Mouse (Mus musculus) MEL (cell line): ENCODE results near the gene Fam178b. TPM values are rescaled to one million over a fixed set of nuclear protein-coding genes. Genes with fewer than 3 reads are reported as not detected.
A peak's percentile ranks its signal among the peaks of the same experiment; 100 is the strongest.

Source experiments
- DNase-seq: peaks from one replicate; pipeline ENCODE4 v3.0.0; 2011; ENCODE audit warnings: low read depth, low spot score
- H3K27ac ChIP-seq: 2 replicates; pipeline ENCODE4 v1.5.1; 2012; ENCODE audit warnings: low read depth, mild to moderate bottlenecking, control low read depth, low read length, moderate library complexity; ENCODE audit not compliant: control insufficient read depth
- H3K27me3 ChIP-seq, 2 experiments: fragments of 150-350 bp in 1 of 2; sonication (generic) in 1 of 2; 2 replicates each; pipeline ENCODE4 v1.6.1; 2012; ENCODE audit warnings: low read length in 2 of 2, mild to moderate bottlenecking in 2 of 2, improper control_type of control experiment in 1 of 2, moderate library complexity in 1 of 2; ENCODE audit not compliant: insufficient read depth in 2 of 2, control insufficient read depth in 1 of 2
- H3K36me3 ChIP-seq, 2 experiments: 2 replicates each; pipeline ENCODE4 v1.6.1; 2012 to 2014; ENCODE audit warnings: low read length in 2 of 2, improper control_type of control experiment in 1 of 2, inconsistent platforms in 1 of 2, mild to moderate bottlenecking in 1 of 2; ENCODE audit not compliant: insufficient read depth in 2 of 2, control insufficient read depth in 1 of 2
- H3K4me1 ChIP-seq, 2 experiments: fragments of 150-350 bp in 1 of 2; sonication (generic) in 1 of 2; 2 replicates each; pipeline ENCODE4 v1.6.1; 2012; ENCODE audit warnings: low read length in 2 of 2, improper control_type of control experiment in 1 of 2, mild to moderate bottlenecking in 1 of 2; ENCODE audit not compliant: insufficient read depth in 2 of 2, control insufficient read depth in 1 of 2
- H3K4me3 ChIP-seq, 2 experiments: fragments of 150-350 bp in 1 of 2; sonication (generic) in 1 of 2; 2 replicates each; pipeline ENCODE4 v1.5.1; 2012; ENCODE audit warnings: low read depth in 2 of 2, low read length in 2 of 2, mild to moderate bottlenecking in 2 of 2, moderate library complexity in 2 of 2, control low read depth in 1 of 2, improper control_type of control experiment in 1 of 2; ENCODE audit not compliant: control insufficient read depth in 1 of 2, insufficient read depth in 1 of 2
- H3K79me2 ChIP-seq: 2 replicates; pipeline ENCODE4 v1.6.1; 2012; ENCODE audit warnings: mild to moderate bottlenecking, low read length, moderate library complexity; ENCODE audit not compliant: control insufficient read depth, poor library complexity, insufficient read depth
- H3K9ac ChIP-seq: 2 replicates; pipeline ENCODE4 v1.6.1; 2012; ENCODE audit warnings: low read depth, mild to moderate bottlenecking, control low read depth, low read length, moderate library complexity; ENCODE audit not compliant: control insufficient read depth, poor library complexity, severe bottlenecking
- H3K9me3 ChIP-seq: fragments of 150-350 bp; sonication (generic); replicated peaks from 2 replicates; pipeline ENCODE4 v1.6.1; 2012; ENCODE audit warnings: mild to moderate bottlenecking, low read length, improper control_type of control experiment, moderate library complexity; ENCODE audit not compliant: insufficient read depth
- CHD1 ChIP-seq: IDR thresholded peaks from 2 replicates; pipeline ENCODE4 v1.6.1; 2012; ENCODE audit warnings: low read depth, mild to moderate bottlenecking, inconsistent platforms, low read length, improper control_type of control experiment
- ELF1 ChIP-seq: IDR thresholded peaks from 2 replicates; pipeline ENCODE4 v1.6.1; 2014; ENCODE audit warnings: low read depth, mild to moderate bottlenecking, inconsistent platforms, low read length, improper control_type of control experiment, moderate library complexity
- ETS1 ChIP-seq: IDR thresholded peaks from 2 replicates; pipeline ENCODE4 v1.6.1; 2012; ENCODE audit warnings: low read depth, mild to moderate bottlenecking, inconsistent platforms, low read length, improper control_type of control experiment, moderate library complexity
- HCFC1 ChIP-seq: IDR thresholded peaks from 2 replicates; pipeline ENCODE4 v1.6.1; 2012; ENCODE audit warnings: low read depth, mild to moderate bottlenecking, inconsistent platforms, low read length, improper control_type of control experiment, moderate library complexity
- KAT2A ChIP-seq: conservative IDR thresholded peaks from 2 replicates; pipeline ENCODE4 v1.6.1; 2012; ENCODE audit warnings: low read depth, low read length, improper control_type of control experiment, inconsistent platforms
- MAFK ChIP-seq: IDR thresholded peaks from 2 replicates; pipeline ENCODE4 v1.6.1; 2011; ENCODE audit warnings: low read depth, mild to moderate bottlenecking, low read length, improper control_type of control experiment, borderline replicate concordance
- MAX ChIP-seq: IDR thresholded peaks from 2 replicates; pipeline ENCODE4 v1.6.1; 2011; ENCODE audit warnings: low read length, improper control_type of control experiment
- MXI1 ChIP-seq: IDR thresholded peaks from 2 replicates; pipeline ENCODE4 v1.6.1; 2011; ENCODE audit warnings: mild to moderate bottlenecking, low read depth, low read length, improper control_type of control experiment
- MYC ChIP-seq: IDR thresholded peaks from 2 replicates; pipeline ENCODE4 v1.6.1; 2011; ENCODE audit warnings: low read depth, mild to moderate bottlenecking, low read length, improper control_type of control experiment, moderate library complexity
- NELFE ChIP-seq: IDR thresholded peaks from 2 replicates; pipeline ENCODE4 v1.6.1; 2011; ENCODE audit warnings: low read depth, low read length, improper control_type of control experiment
- NRF1 ChIP-seq: IDR thresholded peaks from 2 replicates; pipeline ENCODE4 v1.6.1; 2014; ENCODE audit warnings: low read depth, mild to moderate bottlenecking, inconsistent platforms, low read length, improper control_type of control experiment, moderate library complexity; ENCODE audit not compliant: poor library complexity, insufficient read depth, severe bottlenecking
- POLR2A ChIP-seq, 2 experiments: IDR thresholded peaks; 2 replicates each; pipeline ENCODE4 v1.6.1; 2011 to 2012; ENCODE audit warnings: low read length in 2 of 2, mild to moderate bottlenecking in 2 of 2, control low read depth in 1 of 2, improper control_type of control experiment in 1 of 2, low read depth in 1 of 2, moderate library complexity in 1 of 2; ENCODE audit not compliant: control insufficient read depth in 1 of 2, insufficient read depth in 1 of 2, poor library complexity in 1 of 2
- POLR2AphosphoS2 ChIP-seq: IDR thresholded peaks from 2 replicates; pipeline ENCODE4 v1.6.1; 2011; ENCODE audit warnings: low read length, improper control_type of control experiment
- SIN3A ChIP-seq: IDR thresholded peaks from 2 replicates; pipeline ENCODE4 v1.6.1; 2012; ENCODE audit warnings: low read length, improper control_type of control experiment, inconsistent platforms
- SMC3 ChIP-seq: IDR thresholded peaks from 2 replicates; pipeline ENCODE4 v1.6.1; 2011; ENCODE audit warnings: low read depth, low read length, improper control_type of control experiment
- TBP ChIP-seq: IDR thresholded peaks from 2 replicates; pipeline ENCODE4 v1.8.0; 2011; ENCODE audit warnings: low read depth, low read length, improper control_type of control experiment
- TCF12 ChIP-seq: IDR thresholded peaks from 2 replicates; pipeline ENCODE4 v1.6.1; 2014; ENCODE audit warnings: low read depth, mild to moderate bottlenecking, inconsistent platforms, low read length, improper control_type of control experiment, moderate library complexity
- USF1 ChIP-seq: IDR thresholded peaks from 2 replicates; pipeline ENCODE4 v1.6.1; 2014; ENCODE audit warnings: low read depth, mild to moderate bottlenecking, inconsistent platforms, low read length, improper control_type of control experiment, moderate library complexity
- ZC3H11A ChIP-seq: IDR thresholded peaks from 2 replicates; pipeline ENCODE4 v1.6.1; 2012; ENCODE audit warnings: low read depth, mild to moderate bottlenecking, inconsistent platforms, low read length, improper control_type of control experiment
- ZMIZ1 ChIP-seq: IDR thresholded peaks from 2 replicates; pipeline ENCODE4 v1.6.1; 2012; ENCODE audit warnings: low read depth, mild to moderate bottlenecking, inconsistent platforms, low read length, improper control_type of control experiment, moderate library complexity
- polyA plus RNA-seq, 2 experiments: library from polyadenylated mRNA; stranded (reverse) in 1 of 2; unstranded in 1 of 2; fragments of >175 nt in 1 of 2; fragments of >200 nt in 1 of 2; gene quantifications; 2 replicates each; pipeline versions ENCODE4 v1.2.1 to v1.2.4; 2012; ENCODE audit warnings: low replicate concordance in 2 of 2, low read depth in 1 of 2; ENCODE audit not compliant: insufficient read length in 2 of 2, insufficient read depth in 1 of 2, missing spikeins in 1 of 2
- total RNA-seq: library from RNA; depleted of rRNA; stranded (reverse); fragments of 300-350 nt; gene quantifications from 2 replicates; pipeline ENCODE4 v1.2.3, GENCODE M21; 2012

Fam178b gene
- total and polyA plus RNA-seq, 3 experiments = 0.19 to 0.29 TPM; not detected in 1

- no peak for TF ChIP-seq USF1
- no peak for TF ChIP-seq CHD1
- no peak for TF ChIP-seq NRF1
- TF ChIP-seq ZC3H11A = no peak
Measured at GRCm38 (mm10) chr1:36694871-36695270, 11.9 kb upstream of the Fam178b start (continued).

DNA sequence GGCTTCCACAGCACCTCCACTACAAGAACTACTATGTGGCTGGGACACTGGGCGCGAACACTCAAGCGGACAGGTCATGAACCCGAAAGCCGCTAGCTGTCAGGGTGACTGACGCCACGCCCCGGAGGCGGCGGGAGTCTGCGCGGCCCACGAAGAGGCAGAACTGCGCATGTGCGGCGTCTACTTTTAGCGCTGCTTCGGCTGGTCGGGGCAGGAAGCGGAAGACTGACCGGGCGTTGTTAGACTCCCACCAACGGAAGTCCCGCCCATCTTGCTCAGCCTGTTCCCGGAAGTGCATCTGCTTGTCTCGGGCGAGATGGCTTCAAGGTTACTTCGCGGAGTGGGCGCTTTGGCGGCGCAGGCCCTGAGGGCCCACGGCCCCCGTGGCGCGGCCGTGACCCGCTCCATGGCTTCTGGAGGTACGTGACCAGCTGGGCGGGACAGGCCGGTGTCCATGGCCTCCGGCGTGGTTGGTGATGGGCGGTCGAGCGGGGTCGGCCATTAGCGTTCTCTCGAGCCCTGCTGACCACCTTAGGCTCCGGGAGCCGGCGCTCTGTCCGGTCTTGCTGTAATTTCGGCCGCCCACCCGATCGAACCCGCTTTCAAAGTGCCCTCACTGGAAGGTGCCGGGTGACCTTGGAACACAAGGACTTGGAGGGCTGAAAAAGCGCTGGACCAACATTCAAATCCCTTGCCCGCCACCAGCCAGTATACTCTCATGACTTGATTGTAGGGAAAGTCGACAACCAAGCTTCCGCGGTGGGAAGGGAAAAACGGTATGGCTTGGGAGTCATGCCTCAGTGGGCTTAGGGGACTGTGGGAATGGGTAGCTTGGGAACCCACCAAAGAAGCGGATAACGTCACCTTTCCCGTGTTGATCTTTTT, 8.5 kb upstream of the Fam178b start, which contains the start of gene Cox5b:
Gene Cox5b, plus strand, starts transcription at position 179 of the 885 bp plus-strand sequence.
- Histone ChIP-seq H3K4me1 (peaks cover 0 to 7% of the 10 kb centered on the region in 2 experiments; a peak in 2 of 4 replicates), H3K27me3 (0 out of 4 replicates have a peak, but pooled peaks cover 0 to 1% of the 10 kb centered on the region in 2 experiments), H3K9me3 (no peaks in the 10 kb centered on the region), H3K79me2 (peaks cover 13% of the 10 kb centered on the region), H3K27ac (peak within 1 kb of the TSS; percentile 56), H3K9ac (peak within 1 kb of the TSS; percentile 97), H3K36me3 (peaks cover 9 to 10% of the 10 kb centered on the region in 2 experiments), H3K4me3 (peak within 1 kb of the TSS; percentile 93 to 98)
- DNase-seq = peak; percentile 99
- TF ChIP-seq MAFK (no peak), MXI1 (peak; percentile 64), ELF1 (peak; percentile 95), SMC3 (no peak), POLR2AphosphoS2 (peak; percentile 81), TBP (peak; percentile 42; the same call in 1 of the 2 replicates), ZC3H11A (no peak), MAX (peak; percentile 81), POLR2A (IDR thresholded peaks at IDR 0.05; ENCODE audit: control insufficient read depth in 1 of 2, insufficient read depth in 1 of 2, low read depth in 1 of 2, low read length in 2 of 2, poor library complexity in 1 of 2) (peak; percentile 76 to 85), SIN3A (peak; percentile 89; the same call in 1 of the 2 replicates), USF1 (no peak), NELFE (peak; percentile 88), MYC (peak; percentile 54; the same call in 1 of the 2 replicates), ETS1 (0 out of 2 replicates have a peak, but pooled peaks have one; percentile 10), KAT2A (peak; percentile 60; the same call in 1 of the 2 replicates), TCF12 (peak; percentile 36; the same call in 1 of the 2 replicates), NRF1 (peak; percentile 93), ZMIZ1 (peak; percentile 28; the same call in 1 of the 2 replicates), CHD1 (0 out of 2 replicates have a peak, but pooled peaks have one; percentile 62), HCFC1 (peak; percentile 90)
- TF ChIP-seq, all 39 proteins: peak for 16
